Mouse (Mus musculus) liver, embryonic 14.5 days (tissue): ENCODE measurements around the gene Rho.

Source experiments
- CTCF ChIP-seq: IDR thresholded peaks from 2 replicates; pipeline ENCODE4 v1.5.1; 2016; ENCODE audit warnings: antibody characterized with exemption, low read depth, control low read depth
- EP300 ChIP-seq: IDR thresholded peaks from 2 replicates; pipeline ENCODE4 v1.6.1; 2016; ENCODE audit warnings: antibody characterized with exemption, low read depth

DNA sequence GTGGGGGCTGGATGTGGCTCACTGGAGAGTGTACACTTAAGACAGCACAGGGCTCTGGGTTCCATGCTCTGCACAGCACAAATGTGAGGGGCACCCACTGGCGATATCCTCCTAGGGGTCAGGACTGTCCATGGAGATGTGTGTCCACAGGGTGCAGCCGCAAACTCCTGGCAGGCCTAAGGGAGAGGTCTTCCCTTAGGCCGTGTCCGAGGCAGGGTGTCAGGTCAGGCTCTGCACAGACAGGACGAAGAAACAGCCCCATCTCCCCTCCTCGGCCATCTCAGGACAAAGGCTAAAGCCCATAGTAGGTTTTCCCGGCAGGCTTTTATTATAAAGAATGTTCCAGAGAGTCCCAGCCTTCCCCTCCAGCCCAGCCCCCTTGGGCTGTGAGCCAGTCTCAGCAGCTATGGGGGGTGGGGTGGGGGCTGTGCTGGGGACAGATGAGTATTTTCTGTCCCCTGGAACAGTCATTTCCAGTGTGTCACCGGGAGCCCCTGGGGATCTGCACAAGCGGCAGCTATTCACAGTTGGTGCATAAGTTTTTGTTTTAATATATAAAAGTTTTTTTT, 23.0 kb downstream of the Rho start:
- no peak for TF ChIP-seq CTCF
- no peak for TF ChIP-seq EP300
